Mouse (Mus musculus): ENCODE data around the gene Tiam1. TPM values are rescaled to one million over a fixed set of nuclear protein-coding genes. Genes with fewer than 3 reads are reported as not detected.
A peak's percentile ranks its signal among the peaks of the same experiment; 100 is the strongest.

The Tiam1 gene
- total RNA-seq, 2 experiments from 2014 or later = 4.6 to 10.5 TPM

DNA sequence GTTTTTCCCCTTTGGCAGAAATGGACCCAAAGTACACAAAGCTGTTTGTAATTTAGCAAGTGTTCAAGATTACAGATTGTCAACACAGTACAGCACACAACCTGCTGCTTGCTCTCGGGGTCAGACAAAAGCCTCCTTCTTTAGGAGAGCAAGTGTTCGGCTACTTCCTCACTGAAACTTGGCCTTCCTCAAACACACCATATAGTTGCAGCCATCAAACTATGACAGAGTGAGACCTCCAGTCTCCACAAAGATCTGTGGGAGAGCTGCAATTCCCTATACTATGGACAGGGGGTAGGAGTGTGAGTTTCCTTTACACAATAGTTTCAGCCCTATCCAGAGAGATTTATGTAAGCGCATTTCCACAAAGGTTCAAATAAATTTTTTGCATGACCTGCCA, 278.9 kb downstream of the Tiam1 start:
- intact Hi-C loops (cut with DNase I) = no loop called here
- DNase-seq = no peak

GRCm38 (mm10) chr16:89863264-89863663, 280.3 kb downstream of the Tiam1 start:
- intact Hi-C loops (cut with DNase I) = no loop called here

GRCm38 (mm10) chr16:89861531-89861930, 282.0 kb downstream of the Tiam1 start:
- intact Hi-C loops (cut with DNase I) = no loop called here
- no peak for DNase-seq

More at GRCm38 (mm10) chr16:89863264-89863663, 280.3 kb downstream of the Tiam1 start:
- DNase-seq = no peak

- intact Hi-C loops (cut with DNase I) = no loop called here
- DNase-seq = no peak
These were observed 282.9 kb downstream of the Tiam1 start for GRCm38 (mm10) chr16:89860708-89861107.

- intact Hi-C loops (cut with DNase I) = no loop called here
- no peak for DNase-seq
These were observed 285.9 kb downstream of the Tiam1 start for GRCm38 (mm10) chr16:89857666-89858065.

GRCm38 (mm10) chr16:89854731-89855130, 288.8 kb downstream of the Tiam1 start:
- intact Hi-C loops (cut with DNase I) = no loop called here
- DNase-seq = no peak

- intact Hi-C loops (cut with DNase I) = no loop called here
- no peak for DNase-seq
These were observed 292.2 kb downstream of the Tiam1 start for GRCm38 (mm10) chr16:89851333-89851732.

DNA sequence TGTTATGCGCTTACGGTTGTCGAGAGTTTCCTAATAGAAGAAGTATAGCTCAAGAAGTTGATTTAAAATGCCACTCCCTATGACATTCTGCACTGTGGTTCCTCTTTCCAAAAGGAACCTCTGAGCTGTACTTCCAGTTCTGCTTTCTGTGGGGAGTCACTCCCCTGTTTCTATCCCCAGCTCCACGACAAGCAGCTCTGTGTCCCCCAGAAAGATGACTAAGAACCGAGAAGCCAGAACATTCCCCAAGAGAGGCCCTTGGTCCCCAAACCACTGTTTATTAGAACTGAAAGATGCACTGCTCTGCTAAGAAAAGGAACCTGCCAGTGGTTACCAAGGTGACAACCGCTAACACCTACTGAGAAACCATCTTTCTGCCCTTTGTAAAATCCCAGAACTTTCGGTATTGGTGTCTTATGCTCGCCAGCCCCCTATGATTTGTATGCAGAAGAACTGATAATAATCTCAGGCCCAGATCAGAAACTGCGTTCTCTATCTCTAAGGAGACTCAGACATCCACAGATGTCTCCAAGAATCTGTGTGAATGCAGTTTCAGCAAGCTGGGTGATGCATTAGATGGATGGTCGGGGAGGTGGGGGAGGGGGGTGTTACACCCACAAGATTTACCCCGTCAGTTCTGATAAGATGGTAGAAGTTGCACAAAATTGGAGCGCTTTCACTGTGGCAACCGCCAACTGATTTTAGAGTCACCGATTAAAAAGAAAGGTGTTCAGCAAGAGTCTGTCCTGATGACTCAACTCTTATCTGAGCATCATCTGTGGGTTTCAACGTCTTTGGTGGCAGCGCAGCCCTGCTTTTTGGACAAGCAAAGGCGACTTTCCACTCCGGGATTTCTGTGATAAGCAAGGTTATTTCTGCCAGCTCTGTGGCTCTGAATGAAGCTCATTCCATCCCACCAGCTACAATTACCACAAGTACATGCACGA, 294.6 kb downstream of the Tiam1 start:
- no peak for DNase-seq
- intact Hi-C loops (cut with DNase I) = loop anchor here (5.0 kb wide), 2 partner anchors 48 to 333 kb away; no protein-coding TSS in a partner anchor

- no peak for DNase-seq
- intact Hi-C loops (cut with DNase I) = loop anchor here (5.0 kb wide), 2 partner anchors 49 to 334 kb away; no protein-coding TSS in a partner anchor
These were observed 295.4 kb downstream of the Tiam1 start for GRCm38 (mm10) chr16:89848179-89848578.

DNA sequence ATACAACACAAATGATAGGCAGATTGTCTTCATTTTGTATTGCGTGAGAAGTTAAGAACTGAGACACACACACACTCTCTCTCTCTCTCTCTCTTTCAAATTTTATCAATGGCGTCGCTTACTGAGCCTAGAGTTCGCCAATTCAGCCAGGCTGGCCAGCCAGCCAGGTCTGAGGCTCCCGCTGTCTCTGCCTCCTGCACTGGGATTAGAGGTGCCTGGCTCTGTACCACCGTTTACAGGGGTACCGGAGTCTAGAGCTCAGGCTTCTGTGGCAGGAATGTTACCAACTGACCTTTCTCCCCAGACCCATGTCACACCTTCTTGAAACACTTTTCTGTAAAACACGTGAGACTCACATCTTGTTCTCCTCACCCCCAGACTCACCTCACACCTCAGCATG, 298.1 kb downstream of the Tiam1 start:
- intact Hi-C loops (cut with DNase I) = loop anchor here (5.0 kb wide), 2 partner anchors 52 to 337 kb away; no protein-coding TSS in a partner anchor
- DNase-seq = no peak

- DNase-seq = peak in 1 of 2 experiments; percentile 27
- intact Hi-C loops (cut with DNase I) = loop anchor here (1.0 kb wide), 1 partner anchor 324 kb away; no protein-coding TSS in a partner anchor
These were observed 299.0 kb downstream of the Tiam1 start for GRCm38 (mm10) chr16:89844580-89844979.

DNA sequence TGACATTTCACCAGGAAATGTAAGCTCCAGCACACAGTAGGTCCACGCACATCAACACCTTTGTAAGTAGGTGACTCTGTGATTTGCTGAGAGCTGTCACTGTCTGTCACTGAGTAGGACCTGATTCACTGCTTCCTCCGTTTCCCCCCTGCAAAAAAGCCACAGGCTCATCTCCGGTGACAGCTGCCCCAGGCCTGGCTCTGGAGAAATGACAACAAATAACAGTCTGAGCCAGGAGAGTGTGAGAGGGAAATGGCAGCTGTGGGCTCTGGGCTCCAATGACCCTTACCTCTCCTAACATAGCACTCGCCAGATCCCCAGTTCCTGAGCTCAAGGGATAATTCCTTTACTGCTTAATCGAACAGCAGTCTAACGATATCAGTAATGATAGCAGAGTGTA, 301.7 kb downstream of the Tiam1 start:
- DNase-seq = no peak
- intact Hi-C loops (cut with DNase I) = no loop called here

GRCm38 (mm10) chr16:89840361-89840760, 303.2 kb downstream of the Tiam1 start:
- no peak for DNase-seq
- intact Hi-C loops (cut with DNase I) = no loop called here

GRCm38 (mm10) chr16:89839829-89840228, 303.7 kb downstream of the Tiam1 start:
- intact Hi-C loops (cut with DNase I) = no loop called here
- DNase-seq = no peak

- DNase-seq = no peak
- intact Hi-C loops (cut with DNase I) = no loop called here
These were observed 306.5 kb downstream of the Tiam1 start for GRCm38 (mm10) chr16:89837096-89837495.

DNA sequence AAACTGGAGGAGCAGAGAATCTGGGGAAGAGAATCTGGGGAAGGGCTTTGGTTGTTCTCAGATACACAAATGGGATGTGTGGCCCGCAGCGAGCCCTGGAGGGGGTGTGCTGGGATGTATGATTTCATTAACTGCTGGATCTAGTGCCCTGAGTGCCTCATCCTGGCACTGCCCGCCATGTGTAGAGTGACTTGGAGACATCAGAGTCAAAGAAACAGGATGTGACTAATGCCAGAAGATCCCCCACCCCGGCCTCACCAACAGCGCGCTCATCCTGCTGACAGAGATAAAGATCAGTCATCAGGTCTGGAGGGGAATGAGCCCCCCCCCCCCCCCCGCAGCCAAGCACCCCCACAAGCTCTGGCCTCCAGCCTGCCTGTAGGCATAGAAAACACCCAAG, 308.0 kb downstream of the Tiam1 start:
- intact Hi-C loops (cut with DNase I) = no loop called here

DNA sequence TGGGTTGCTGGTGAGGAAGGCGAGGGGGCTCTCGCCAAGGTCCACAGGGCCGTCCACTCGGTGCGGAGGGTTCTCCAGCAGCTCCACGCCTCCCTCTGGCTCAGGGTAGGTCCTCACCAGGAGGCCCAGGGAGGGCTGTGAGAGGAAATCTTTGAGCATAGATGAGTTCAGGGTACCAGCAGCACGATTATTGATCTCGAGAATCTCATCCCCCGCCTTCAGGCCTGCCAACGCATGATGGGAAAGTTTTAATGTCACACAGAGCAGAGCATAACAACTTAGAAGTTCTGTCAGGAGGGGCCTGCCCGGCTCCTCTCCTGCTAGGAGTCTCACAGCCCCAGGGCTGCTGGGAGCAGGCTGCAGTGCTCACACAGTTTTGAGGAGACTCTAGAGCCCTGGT, 310.6 kb downstream of the Tiam1 start:
- no peak for DNase-seq
- intact Hi-C loops (cut with DNase I) = no loop called here

More for the DNA sequence above, 308.0 kb downstream of the Tiam1 start:
- DNase-seq = no peak

DNA sequence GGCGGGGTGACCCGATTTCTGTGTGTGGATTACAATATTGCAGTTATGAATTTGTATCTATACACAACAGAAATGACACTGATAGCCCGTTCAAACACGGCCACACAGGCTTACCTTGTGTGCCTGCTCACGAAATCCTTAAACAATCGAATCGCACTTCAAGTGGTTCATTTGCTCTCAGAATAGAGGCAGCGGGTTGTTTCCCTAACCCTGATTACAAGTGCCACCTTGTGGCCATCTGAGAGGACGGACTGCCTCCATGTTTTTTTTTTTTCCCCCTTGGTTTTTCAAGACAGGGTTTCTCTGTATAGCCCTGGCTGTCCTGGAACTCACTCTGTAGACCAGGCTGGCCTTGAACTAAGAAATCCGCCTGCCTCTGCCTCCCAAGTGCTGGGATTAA, 312.4 kb downstream of the Tiam1 start:
- intact Hi-C loops (cut with DNase I) = loop anchor here (1.0 kb wide), 1 partner anchor 57 kb away; no protein-coding TSS in a partner anchor
- DNase-seq = peak in 1 of 2 experiments; percentile 21

GRCm38 (mm10) chr16:89830221-89830648, 313.3 kb downstream of the Tiam1 start:
- intact Hi-C loops (cut with DNase I) = no loop called here
- no peak for DNase-seq

GRCm38 (mm10) chr16:89827496-89828125, 316.0 kb downstream of the Tiam1 start:
- intact Hi-C loops (cut with DNase I) = no loop called here

GRCm38 (mm10) chr16:89825875-89826274, 317.7 kb downstream of the Tiam1 start:
- no peak for DNase-seq
- intact Hi-C loops (cut with DNase I) = no loop called here

More at GRCm38 (mm10) chr16:89827496-89828125, 316.0 kb downstream of the Tiam1 start:
- DNase-seq = no peak
